Mouse (Mus musculus) G1E (cell line): ENCODE data around the gene Stom.

Experiments used
- CTCF ChIP-seq: IDR thresholded peaks from 2 replicates; pipeline ENCODE4 v1.5.1; 2012; ENCODE audit warnings: low read depth, low read length, inconsistent platforms, mixed read lengths
- GATA1 ChIP-seq: IDR thresholded peaks from 2 replicates; pipeline ENCODE4 v1.6.1; 2012; ENCODE audit warnings: borderline replicate concordance, low read length, inconsistent platforms, mixed read lengths
- GATA2 ChIP-seq: IDR thresholded peaks from 2 replicates; pipeline ENCODE4 v1.6.1; 2012; ENCODE audit warnings: low read depth, low read length, inconsistent platforms, borderline replicate concordance
- POLR2AphosphoS5 ChIP-seq: IDR thresholded peaks from 2 replicates; pipeline ENCODE4 v1.6.1; 2012; ENCODE audit warnings: low read depth, low read length, inconsistent platforms; ENCODE audit not compliant: insufficient replicate concordance
- TAL1 ChIP-seq: conservative IDR thresholded peaks from 2 replicates; pipeline ENCODE4 v1.6.1; 2012; ENCODE audit warnings: low read depth, low read length, inconsistent platforms, mixed read lengths

DNA sequence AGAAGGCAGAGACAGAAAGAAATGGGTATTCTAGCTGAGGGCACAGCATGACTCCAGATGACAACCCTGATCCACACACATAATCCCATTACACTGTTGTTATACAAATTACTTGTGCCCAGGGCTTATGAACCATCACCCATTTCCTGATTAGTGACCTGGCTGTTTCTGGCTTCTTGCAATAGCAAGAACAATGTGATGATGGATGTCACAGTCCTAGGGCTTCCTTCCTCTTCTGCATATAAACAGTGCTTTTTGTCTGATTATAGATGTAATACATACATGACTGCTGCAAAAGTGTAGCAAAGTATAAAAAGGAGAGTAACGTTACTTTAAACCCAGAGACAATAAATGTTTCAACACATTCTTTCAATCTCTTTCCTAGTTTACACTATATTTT lies 9.8 kb downstream of the Stom start:
- TF ChIP-seq CTCF: no peak
- TF ChIP-seq GATA2: no peak
- TF ChIP-seq TAL1: no peak
- no peak for TF ChIP-seq GATA1
- TF ChIP-seq POLR2AphosphoS5: no peak
